Mouse (Mus musculus) myocyte (in vitro differentiated cells): Measurements from ENCODE around the gene Lhfpl3. TPM values are rescaled to one million over a fixed set of nuclear protein-coding genes. Genes with fewer than 3 reads are reported as not detected.

Experiments
- H3K27me3 ChIP-seq: one replicate; pipeline ENCODE4 v1.6.1; 2011; ENCODE audit not compliant: control insufficient read depth, insufficient read depth, insufficient read length
- H3K36me3 ChIP-seq: one replicate; pipeline ENCODE4 v1.6.1; 2011; ENCODE audit not compliant: control insufficient read depth, insufficient read depth
- H3K4me2 ChIP-seq: one replicate; pipeline ENCODE4 v1.6.1; 2011; ENCODE audit warnings: low read depth, control low read depth
- H3K4me3 ChIP-seq: one replicate; pipeline ENCODE4 v1.5.1; 2011; ENCODE audit warnings: mild to moderate bottlenecking, control low read depth, moderate library complexity
- H3K79me2 ChIP-seq: one replicate; pipeline ENCODE4 v1.6.1; 2011; ENCODE audit not compliant: control insufficient read depth, insufficient read depth
- H3ac ChIP-seq: one replicate; pipeline ENCODE4 v1.6.1; 2011; ENCODE audit not compliant: control insufficient read depth, insufficient read length
- CEBPB ChIP-seq: IDR thresholded peaks from 2 replicates; pipeline ENCODE4 v1.6.1; 2011; ENCODE audit warnings: mild to moderate bottlenecking, moderate library complexity; ENCODE audit not compliant: poor library complexity, insufficient read depth, severe bottlenecking
- E2F4 ChIP-seq: IDR thresholded peaks from one replicate; pipeline ENCODE4 v1.6.1; 2011; ENCODE audit warnings: mild to moderate bottlenecking, control low read depth, moderate library complexity; ENCODE audit not compliant: insufficient read depth
- MAX ChIP-seq: IDR thresholded peaks from one replicate; pipeline ENCODE4 v1.6.1; 2011; ENCODE audit warnings: low read depth, mild to moderate bottlenecking, control low read depth
- MYOD1 ChIP-seq, 3 experiments: IDR thresholded peaks; one replicate each; pipeline ENCODE4 v1.6.1; 2011; ENCODE audit warnings: control low read depth in 2 of 3, low read depth in 2 of 3, mild to moderate bottlenecking in 2 of 3, moderate library complexity in 1 of 3; ENCODE audit not compliant: insufficient read length in 2 of 3, control insufficient read depth in 1 of 3
- MYOG ChIP-seq, 3 experiments: IDR thresholded peaks; one replicate each; pipeline ENCODE4 v1.6.1; 2011; ENCODE audit warnings: control low read depth in 2 of 3, low read depth in 2 of 3, mild to moderate bottlenecking in 2 of 3; ENCODE audit not compliant: insufficient read length in 2 of 3, control insufficient read depth in 1 of 3, insufficient read depth in 1 of 3
- POLR2A ChIP-seq: IDR thresholded peaks from one replicate; pipeline ENCODE4 v1.6.1; 2011; ENCODE audit warnings: low read depth, mild to moderate bottlenecking, control low read depth, moderate library complexity; ENCODE audit not compliant: insufficient read length
- POLR2AphosphoS2 ChIP-seq: IDR thresholded peaks from one replicate; pipeline ENCODE4 v1.6.1; 2011; ENCODE audit warnings: low read depth, control low read depth; ENCODE audit not compliant: insufficient read length
- REST ChIP-seq: IDR thresholded peaks from one replicate; pipeline ENCODE4 v1.6.1; 2011; ENCODE audit warnings: mild to moderate bottlenecking, control low read depth, moderate library complexity; ENCODE audit not compliant: insufficient read depth, insufficient read length
- SRF ChIP-seq: IDR thresholded peaks from one replicate; pipeline ENCODE4 v1.6.1; 2011; ENCODE audit warnings: low read depth; ENCODE audit not compliant: control insufficient read depth, insufficient read length
- TCF12 ChIP-seq: IDR thresholded peaks from one replicate; pipeline ENCODE4 v1.6.1; 2011; ENCODE audit warnings: mild to moderate bottlenecking, control low read depth; ENCODE audit not compliant: poor library complexity, insufficient read depth, severe bottlenecking
- TCF3 ChIP-seq: IDR thresholded peaks from one replicate; pipeline ENCODE4 v1.6.1; 2011; ENCODE audit warnings: low read depth, control low read depth; ENCODE audit not compliant: insufficient read length
- USF1 ChIP-seq: IDR thresholded peaks from one replicate; pipeline ENCODE4 v1.6.1; 2011; ENCODE audit warnings: low read depth, mild to moderate bottlenecking, control low read depth, moderate library complexity
- polyA plus RNA-seq: library from polyadenylated mRNA; unstranded; fragments of >200 nt; fragmentation: generic; extraction: Trizol; gene quantifications from one replicate; pipeline ENCODE4 v1.2.1, GENCODE M21; 2012; ENCODE audit warnings: missing spikeins

The Lhfpl3 gene
- polyA plus RNA-seq, 1 experiment: 0.01 TPM

- TF ChIP-seq POLR2A (no peak), TCF12 (no peak), SRF (no peak), MYOD1 (IDR thresholded peaks at IDR 0.05; ENCODE audit: control insufficient read depth in 1 of 3, insufficient read length in 2 of 3, low read depth in 2 of 3) (no peak), POLR2AphosphoS2 (no peak), USF1 (peak; percentile 9), E2F4 (no peak)
- Histone ChIP-seq H3K27me3 (no peaks in the 10 kb centered on the region), H3ac (no peak overlapping the region), H3K36me3 (no peaks in the 10 kb centered on the region), H3K4me2 (peak overlapping the region; percentile 56), H3K79me2 (no peaks in the 10 kb centered on the region), H3K4me3 (no peak overlapping the region)
These were observed 479.1 kb downstream of the Lhfpl3 start for GRCm38 (mm10) chr5:23224759-23225536.

- H3ac ChIP-seq: no peak overlapping the region
- H3K4me3 ChIP-seq: no peak overlapping the region
- H3K79me2 ChIP-seq: no peaks in the 10 kb centered on the region
- H3K4me2 ChIP-seq: peak overlapping the region; percentile 56
- no peaks in the 10 kb centered on the region for H3K36me3 ChIP-seq
- no peak for TF ChIP-seq USF1
- no peak for TF ChIP-seq POLR2AphosphoS2
- no peak for TF ChIP-seq MYOG (IDR thresholded peaks at IDR 0.05; ENCODE audit: control insufficient read depth in 1 of 3, insufficient read depth in 1 of 3, insufficient read length in 2 of 3, low read depth in 2 of 3)
- TF ChIP-seq SRF: no peak
- no peak for TF ChIP-seq POLR2A
- TF ChIP-seq MYOD1 (IDR thresholded peaks at IDR 0.05; ENCODE audit: control insufficient read depth in 1 of 3, insufficient read length in 2 of 3, low read depth in 2 of 3): no peak
- TF ChIP-seq MAX: no peak
- TF ChIP-seq TCF3: no peak
- no peak for TF ChIP-seq REST
- no peak for TF ChIP-seq CEBPB
- TF ChIP-seq TCF12: no peak
- no peak for TF ChIP-seq E2F4
- no peaks in the 10 kb centered on the region for H3K27me3 ChIP-seq
These were observed 479.8 kb downstream of the Lhfpl3 start for GRCm38 (mm10) chr5:23225621-23226020.

GRCm38 (mm10) chr5:23226753-23227152, 480.9 kb downstream of the Lhfpl3 start:
- no peak overlapping the region for H3K4me3 ChIP-seq
- no peak for TF ChIP-seq MYOD1 (IDR thresholded peaks at IDR 0.05; ENCODE audit: control insufficient read depth in 1 of 3, insufficient read length in 2 of 3, low read depth in 2 of 3)
- TF ChIP-seq CEBPB: no peak
- TF ChIP-seq E2F4: no peak
- no peak for TF ChIP-seq POLR2A
- TF ChIP-seq TCF12: no peak
- TF ChIP-seq POLR2AphosphoS2: no peak
- TF ChIP-seq REST: no peak

GRCm38 (mm10) chr5:23246974-23247373, 501.1 kb downstream of the Lhfpl3 start:
- H3K36me3 ChIP-seq: no peaks in the 10 kb centered on the region
- H3K4me3 ChIP-seq: no peak overlapping the region
- no peak for TF ChIP-seq POLR2AphosphoS2
- TF ChIP-seq MYOD1 (IDR thresholded peaks at IDR 0.05; ENCODE audit: control insufficient read depth in 1 of 3, insufficient read length in 2 of 3, low read depth in 2 of 3): no peak
- TF ChIP-seq TCF12: no peak
- TF ChIP-seq MAX: no peak
- no peak for TF ChIP-seq MYOG (IDR thresholded peaks at IDR 0.05; ENCODE audit: control insufficient read depth in 1 of 3, insufficient read depth in 1 of 3, insufficient read length in 2 of 3, low read depth in 2 of 3)
- no peak for TF ChIP-seq USF1
- no peak for TF ChIP-seq CEBPB
- TF ChIP-seq TCF3: no peak
- no peak for TF ChIP-seq E2F4
- TF ChIP-seq SRF: no peak
- TF ChIP-seq REST: no peak
- TF ChIP-seq POLR2A: no peak
- H3K79me2 ChIP-seq: no peaks in the 10 kb centered on the region
- H3K27me3 ChIP-seq: peaks cover 5% of the 10 kb centered on the region
- H3ac ChIP-seq: no peak overlapping the region
- H3K4me2 ChIP-seq: no peak overlapping the region

More at GRCm38 (mm10) chr5:23226753-23227152, 480.9 kb downstream of the Lhfpl3 start:
- no peaks in the 10 kb centered on the region for H3K36me3 ChIP-seq
- no peaks in the 10 kb centered on the region for H3K79me2 ChIP-seq
- H3K4me2 ChIP-seq: no peak overlapping the region
- H3ac ChIP-seq: no peak overlapping the region
- H3K27me3 ChIP-seq: no peaks in the 10 kb centered on the region
